Mouse (Mus musculus): ENCODE data around the gene Ttc3. TPM values are rescaled to one million over a fixed set of nuclear protein-coding genes. Genes with fewer than 3 reads are reported as not detected.

The Ttc3 gene
- polyA plus RNA-seq, 1 experiment from 2014 or later, result 291 TPM

DNA sequence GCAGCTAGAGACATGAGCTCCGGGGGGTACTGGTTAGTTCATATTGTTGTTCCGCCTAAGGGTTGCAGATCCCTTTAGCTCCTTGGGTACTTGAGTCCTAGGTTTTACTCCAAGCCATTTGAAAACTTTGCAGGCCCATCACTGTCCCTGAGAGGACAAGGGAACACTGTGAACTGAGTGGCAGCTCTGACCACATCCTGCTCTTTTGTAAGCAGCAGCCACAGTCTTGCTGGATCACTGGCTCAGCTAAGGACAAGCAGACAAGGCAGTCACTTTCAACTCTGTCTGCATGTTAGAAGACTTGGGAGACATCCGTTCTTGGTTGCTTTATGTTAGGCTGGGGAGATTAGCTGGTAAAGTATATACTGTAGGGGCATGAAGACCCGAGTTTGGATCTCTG lies 6.6 kb upstream of the Ttc3 start:
- Histone ChIP-seq H3K9me3 (no peaks in the 10 kb centered on the region), H3K4me1 (peaks cover 7% of the 10 kb centered on the region), H3K4me2 (no peak overlapping the region), H3K27ac (no peak overlapping the region), H3K9ac (no peak overlapping the region), H3K4me3 (no peak overlapping the region), H3K27me3 (no peaks in the 10 kb centered on the region), H3K36me3 (peaks cover 8% of the 10 kb centered on the region; the same call in 1 of the 2 replicates)
- ATAC-seq (ENCODE audit: insufficient number of reproducible peaks, insufficient read depth, low FRiP score, low TSS enrichment, low read depth), result no peak
- WGBS, result 86% methylated on average over 4 of the region's 4 CpGs

DNA sequence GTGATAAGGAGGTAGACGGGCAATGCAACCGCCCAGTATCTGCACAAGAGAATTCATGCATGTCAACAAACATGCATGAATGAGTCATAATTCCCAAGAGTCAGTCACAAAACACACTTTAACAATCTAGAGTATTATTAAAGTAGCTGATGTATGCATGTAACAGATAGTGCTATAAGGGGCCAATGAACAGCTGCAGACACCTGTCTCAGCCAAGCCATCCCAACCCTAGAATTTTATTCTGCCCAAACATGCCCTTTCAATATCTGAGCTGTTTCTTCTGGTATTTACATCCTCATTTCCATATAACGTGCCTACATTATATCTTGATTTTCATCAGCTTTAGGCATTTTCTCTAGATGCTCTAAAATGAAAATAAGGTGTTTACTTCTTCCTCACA lies 5.0 kb upstream of the Ttc3 start:
- WGBS, result 81% methylated on average over 3 of the region's 3 CpGs
- peaks cover 8% of the 10 kb centered on the region; the same call in 1 of the 2 replicates for H3K36me3 ChIP-seq
- H3K4me1 ChIP-seq, result peaks cover 16% of the 10 kb centered on the region
- no peaks in the 10 kb centered on the region for H3K9me3 ChIP-seq
- H3K9ac ChIP-seq, result no peak overlapping the region
- no peak overlapping the region for H3K4me2 ChIP-seq
- H3K4me3 ChIP-seq, result no peak overlapping the region
- H3K27me3 ChIP-seq, result no peaks in the 10 kb centered on the region
- no peak for ATAC-seq (ENCODE audit: insufficient number of reproducible peaks, insufficient read depth, low FRiP score, low TSS enrichment, low read depth)
- no peak overlapping the region for H3K27ac ChIP-seq

DNA sequence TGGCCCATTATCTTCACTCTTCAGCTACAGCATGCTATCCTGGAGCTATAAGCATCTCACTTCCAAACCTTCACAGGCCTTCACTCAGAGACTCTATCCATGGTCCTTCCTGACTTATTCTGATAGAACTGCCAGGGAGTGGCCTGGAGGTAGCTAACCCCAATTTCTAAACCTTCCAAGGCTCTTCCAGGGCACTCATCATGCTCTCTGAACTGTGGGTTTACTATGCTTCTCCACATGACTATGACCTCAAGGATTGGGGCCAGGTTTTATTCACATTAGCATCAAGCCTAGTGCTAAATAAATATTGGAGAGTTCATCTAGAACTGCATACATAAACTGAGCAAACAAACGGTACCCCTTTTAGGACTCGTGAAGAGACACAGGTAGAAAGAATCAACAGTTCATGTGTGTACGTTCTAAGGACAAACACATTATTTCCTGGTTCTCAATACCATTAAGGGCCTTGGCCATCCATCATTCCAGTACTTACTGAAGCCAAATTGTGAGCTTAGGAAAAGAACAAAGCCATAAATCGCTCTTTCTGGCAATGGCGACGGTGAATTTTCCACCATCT lies 734 bp upstream of the Ttc3 start:
- peaks cover 15% of the 10 kb centered on the region for H3K4me1 ChIP-seq
- peak overlapping the region; percentile 72 for H3K4me2 ChIP-seq
- H3K4me3 ChIP-seq, result peak overlapping the region; percentile 85
- no peak for ATAC-seq (ENCODE audit: insufficient number of reproducible peaks, insufficient read depth, low FRiP score, low TSS enrichment, low read depth)
- H3K36me3 ChIP-seq, result peaks cover 7% of the 10 kb centered on the region; the same call in 1 of the 2 replicates
- peak overlapping the region; percentile 93 for H3K9ac ChIP-seq
- H3K27ac ChIP-seq, result peak overlapping the region; percentile 97
- no peaks in the 10 kb centered on the region for H3K27me3 ChIP-seq
- 5% methylated on average over 6 of the region's 6 CpGs for WGBS
- H3K9me3 ChIP-seq, result no peaks in the 10 kb centered on the region

DNA sequence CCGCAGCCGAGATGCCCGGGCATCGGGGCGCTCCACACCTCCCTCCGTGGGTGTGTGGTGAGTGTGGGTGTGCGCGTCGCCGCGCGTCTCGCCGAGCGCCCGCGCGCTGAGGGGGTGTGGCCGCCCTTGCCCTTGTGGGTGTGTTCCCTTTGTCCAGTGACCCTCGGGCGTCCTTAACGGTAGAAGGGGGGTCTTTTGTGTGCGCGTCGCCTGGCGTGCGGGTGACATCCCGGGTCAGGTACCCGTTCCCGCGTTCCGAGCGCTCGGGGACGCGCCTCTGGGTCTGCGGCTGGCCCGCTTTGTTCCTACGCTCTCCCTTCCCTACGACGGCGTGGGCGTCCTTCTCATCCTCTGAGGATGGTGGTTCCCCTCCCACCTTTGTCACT lies 490 bp downstream of the Ttc3 start:
- WGBS, result under 1% methylated on average over 42 of the region's 43 CpGs
- Histone ChIP-seq H3K27ac (peak overlapping the region; percentile 97), H3K4me2 (peak overlapping the region; percentile 72), H3K9ac (peak overlapping the region; percentile 93), H3K27me3 (no peaks in the 10 kb centered on the region), H3K36me3 (no peaks in the 10 kb centered on the region; the same call in 1 of the 2 replicates), H3K4me1 (peaks cover 18% of the 10 kb centered on the region), H3K9me3 (no peaks in the 10 kb centered on the region), H3K4me3 (peak overlapping the region; percentile 85)
- ATAC-seq (ENCODE audit: insufficient number of reproducible peaks, insufficient read depth, low FRiP score, low TSS enrichment, low read depth), result peak; percentile 84

DNA sequence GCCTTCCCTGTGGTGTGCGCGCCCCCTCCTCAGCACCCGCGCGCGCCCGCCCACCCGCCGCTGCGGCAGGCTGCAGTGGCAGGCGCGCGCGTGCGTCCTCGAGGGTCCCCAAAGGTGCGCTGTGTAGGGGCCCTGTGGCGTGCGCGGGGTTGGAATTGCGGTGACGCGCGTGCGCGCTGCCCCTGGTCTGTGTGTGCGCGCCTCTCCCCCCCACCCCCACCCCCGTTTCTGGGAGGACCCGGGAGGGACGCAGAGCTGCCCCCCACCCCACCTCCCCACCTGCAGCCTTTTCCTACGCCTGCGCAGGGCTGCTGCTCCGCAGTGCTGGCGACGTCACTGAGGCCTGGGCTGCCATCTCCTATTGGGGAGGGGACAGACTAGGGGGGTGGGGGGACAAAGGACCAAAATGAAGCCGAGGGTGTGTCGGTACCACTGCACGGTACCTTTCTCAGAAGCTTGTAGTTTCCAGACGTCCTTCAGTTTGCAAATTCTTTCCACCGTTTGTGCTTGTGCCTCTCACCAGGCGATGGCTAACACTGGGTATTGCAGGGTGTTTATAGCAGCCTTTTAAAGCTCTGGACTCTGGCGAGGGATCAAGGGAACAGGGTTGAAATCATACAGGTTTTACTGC lies 998 bp downstream of the Ttc3 start, which contains the start of gene Pigp:
Gene Pigp, minus strand, starts transcription at position 542 of the 631 bp plus-strand sequence.
- H3K4me3 ChIP-seq, result peak within 1 kb of the TSS; percentile 85
- H3K9ac ChIP-seq, result peak within 1 kb of the TSS; percentile 93
- WGBS, result under 1% methylated on average over 43 of the region's 43 CpGs
- H3K4me1 ChIP-seq, result peaks cover 18% of the 10 kb centered on the region
- no peaks in the 10 kb centered on the region for H3K9me3 ChIP-seq
- H3K27me3 ChIP-seq, result no peaks in the 10 kb centered on the region
- peak within 1 kb of the TSS; percentile 72 for H3K4me2 ChIP-seq
- peak within 1 kb of the TSS; percentile 97 for H3K27ac ChIP-seq
- no peaks in the 10 kb centered on the region; the same call in 1 of the 2 replicates for H3K36me3 ChIP-seq
- ATAC-seq (ENCODE audit: insufficient number of reproducible peaks, insufficient read depth, low FRiP score, low TSS enrichment, low read depth), result peak; percentile 84

DNA sequence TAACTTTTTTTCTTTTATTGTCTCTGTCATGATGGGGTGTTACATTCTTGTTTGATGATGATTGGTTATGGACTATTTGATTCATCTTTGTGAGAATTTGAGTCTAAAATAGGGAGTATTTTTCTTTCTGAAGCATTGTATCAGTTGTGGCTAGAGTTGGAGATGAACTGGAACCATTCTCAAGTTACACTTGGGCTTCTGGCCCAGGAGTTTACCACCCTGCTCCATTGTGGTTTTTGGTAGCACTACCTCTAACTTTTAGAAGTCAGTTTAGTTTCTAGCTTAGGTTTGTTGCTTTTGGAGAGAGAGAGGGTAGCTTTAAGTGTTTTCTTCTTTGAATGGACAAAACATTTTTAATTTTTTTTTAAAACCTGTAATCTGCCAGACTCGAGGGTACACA lies 9.0 kb downstream of the Ttc3 start:
- no peaks in the 10 kb centered on the region for H3K27me3 ChIP-seq
- no peak overlapping the region for H3K9ac ChIP-seq
- peaks cover 28% of the 10 kb centered on the region; the same call in 1 of the 2 replicates for H3K4me1 ChIP-seq
- H3K36me3 ChIP-seq, result no peaks in the 10 kb centered on the region
- H3K27ac ChIP-seq, result no peak overlapping the region
- H3K4me2 ChIP-seq, result no peak overlapping the region
- ATAC-seq (ENCODE audit: insufficient number of reproducible peaks, insufficient read depth, low FRiP score, low TSS enrichment, low read depth), result no peak
- WGBS, result 70% methylated on average over 1 of the region's 1 CpGs
- H3K4me3 ChIP-seq, result no peak overlapping the region
- no peaks in the 10 kb centered on the region for H3K9me3 ChIP-seq

DNA sequence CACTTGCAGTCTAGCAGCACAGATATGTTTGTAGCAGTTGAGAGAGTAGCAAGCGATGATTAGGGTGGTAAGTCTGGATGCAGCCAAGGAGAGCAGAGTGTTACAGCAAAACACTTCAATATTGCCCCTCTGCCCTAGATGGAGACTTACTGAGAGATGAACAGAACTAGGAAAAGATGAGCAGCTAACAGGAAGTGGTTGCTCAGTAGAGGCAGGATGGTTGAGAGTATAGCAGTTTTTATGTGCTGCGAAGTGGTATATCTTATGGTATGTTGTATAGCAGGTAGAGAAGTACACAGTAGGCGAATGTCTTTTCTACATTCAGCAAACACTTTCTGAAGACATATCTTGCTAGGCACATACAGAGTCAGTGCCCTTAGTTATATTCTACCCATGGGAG lies 12.9 kb downstream of the Ttc3 start:
- H3K27ac ChIP-seq, result no peak overlapping the region
- no peaks in the 10 kb centered on the region for H3K27me3 ChIP-seq
- H3K4me3 ChIP-seq, result no peak overlapping the region
- no peak overlapping the region for H3K9ac ChIP-seq
- peaks cover 22% of the 10 kb centered on the region; the same call in 1 of the 2 replicates for H3K4me1 ChIP-seq
- no peak for ATAC-seq (ENCODE audit: insufficient number of reproducible peaks, insufficient read depth, low FRiP score, low TSS enrichment, low read depth)
- 95% methylated on average over 3 of the region's 3 CpGs for WGBS
- no peaks in the 10 kb centered on the region for H3K9me3 ChIP-seq
- no peak overlapping the region for H3K4me2 ChIP-seq
- H3K36me3 ChIP-seq, result 0 out of 2 replicates have a peak, but pooled peaks cover 3% of the 10 kb centered on the region

DNA sequence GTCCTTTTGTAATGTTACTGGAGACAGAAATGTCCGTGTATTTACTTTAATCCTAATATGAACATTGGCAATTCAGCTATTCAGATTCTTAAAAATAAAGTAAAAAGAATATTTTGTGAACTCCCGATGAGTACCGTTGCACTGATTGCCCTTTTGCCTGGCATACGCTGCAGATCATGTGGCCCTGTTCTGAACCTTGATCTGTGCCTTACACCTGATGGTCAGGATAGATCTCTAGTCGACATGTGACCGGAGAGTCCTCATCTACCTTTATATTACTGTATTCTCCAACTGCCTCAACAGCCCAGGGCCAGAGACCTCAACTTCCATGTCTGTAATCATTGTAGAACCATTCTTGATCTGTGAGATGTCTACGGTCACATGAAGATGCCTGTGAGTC lies 17.3 kb downstream of the Ttc3 start:
- 0 out of 2 replicates have a peak, but pooled peaks cover 3% of the 10 kb centered on the region for H3K36me3 ChIP-seq
- no peak overlapping the region for H3K27ac ChIP-seq
- H3K9me3 ChIP-seq, result no peaks in the 10 kb centered on the region
- H3K4me3 ChIP-seq, result no peak overlapping the region
- 93% methylated on average over 7 of the region's 7 CpGs for WGBS
- H3K4me2 ChIP-seq, result no peak overlapping the region
- 0 out of 2 replicates have a peak, but pooled peaks cover 7% of the 10 kb centered on the region for H3K4me1 ChIP-seq
- no peak for ATAC-seq (ENCODE audit: insufficient number of reproducible peaks, insufficient read depth, low FRiP score, low TSS enrichment, low read depth)
- H3K27me3 ChIP-seq, result no peaks in the 10 kb centered on the region
- H3K9ac ChIP-seq, result no peak overlapping the region

DNA sequence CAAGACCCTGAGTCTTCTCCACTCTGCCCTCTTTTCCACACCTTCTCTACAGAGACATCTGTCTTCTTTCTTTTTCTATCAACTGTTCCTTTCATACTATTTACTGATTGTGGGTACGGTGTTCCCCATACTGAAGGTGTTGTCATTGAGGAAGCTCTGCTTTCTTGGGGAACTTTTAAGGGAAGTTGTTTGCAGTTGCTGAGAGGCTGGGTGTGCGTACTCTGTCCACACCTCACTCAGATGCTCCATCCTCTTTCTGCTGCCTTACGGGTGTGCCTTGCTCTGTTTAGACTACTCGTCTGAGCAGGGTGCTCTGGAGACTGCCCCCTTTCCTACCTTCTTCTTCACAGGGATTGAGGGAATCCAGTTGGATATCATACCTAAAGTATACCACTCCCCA lies 21.9 kb downstream of the Ttc3 start:
- Histone ChIP-seq H3K36me3 (peaks cover 19% of the 10 kb centered on the region), H3K4me1 (peaks cover 8% of the 10 kb centered on the region; the same call in 1 of the 2 replicates), H3K4me3 (no peak overlapping the region), H3K4me2 (no peak overlapping the region), H3K9me3 (no peaks in the 10 kb centered on the region), H3K27ac (no peak overlapping the region), H3K9ac (no peak overlapping the region), H3K27me3 (no peaks in the 10 kb centered on the region)
- ATAC-seq (ENCODE audit: insufficient number of reproducible peaks, insufficient read depth, low FRiP score, low TSS enrichment, low read depth), result no peak
- 89% methylated on average over 4 of the region's 4 CpGs for WGBS

DNA sequence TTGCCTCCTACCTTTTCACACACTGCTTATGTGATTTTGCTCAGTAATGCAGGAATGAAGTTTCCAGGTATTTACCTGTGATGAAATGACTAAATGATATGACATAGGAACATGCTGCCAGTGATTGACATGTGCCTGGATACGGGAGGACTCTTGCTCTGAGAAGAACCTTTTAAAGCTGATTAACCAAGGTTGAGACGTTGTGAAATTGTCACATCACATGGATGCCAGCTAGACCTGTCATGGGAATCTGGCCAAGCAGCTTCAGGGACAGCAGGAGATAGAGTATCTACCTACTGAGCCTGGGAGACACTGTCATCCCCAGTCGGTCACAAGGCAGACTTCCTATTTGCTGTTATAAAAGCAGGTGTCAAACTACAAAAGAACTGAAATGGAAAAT lies 24.6 kb downstream of the Ttc3 start:
- no peak overlapping the region for H3K4me3 ChIP-seq
- no peak overlapping the region for H3K4me2 ChIP-seq
- H3K27ac ChIP-seq, result no peak overlapping the region
- no peaks in the 10 kb centered on the region for H3K9me3 ChIP-seq
- H3K27me3 ChIP-seq, result no peaks in the 10 kb centered on the region
- ATAC-seq (ENCODE audit: insufficient number of reproducible peaks, insufficient read depth, low FRiP score, low TSS enrichment, low read depth), result no peak
- WGBS, result 72% methylated on average over 3 of the region's 3 CpGs
- H3K9ac ChIP-seq, result no peak overlapping the region
- H3K36me3 ChIP-seq, result peaks cover 25% of the 10 kb centered on the region
- H3K4me1 ChIP-seq, result peaks cover 8% of the 10 kb centered on the region; the same call in 1 of the 2 replicates

DNA sequence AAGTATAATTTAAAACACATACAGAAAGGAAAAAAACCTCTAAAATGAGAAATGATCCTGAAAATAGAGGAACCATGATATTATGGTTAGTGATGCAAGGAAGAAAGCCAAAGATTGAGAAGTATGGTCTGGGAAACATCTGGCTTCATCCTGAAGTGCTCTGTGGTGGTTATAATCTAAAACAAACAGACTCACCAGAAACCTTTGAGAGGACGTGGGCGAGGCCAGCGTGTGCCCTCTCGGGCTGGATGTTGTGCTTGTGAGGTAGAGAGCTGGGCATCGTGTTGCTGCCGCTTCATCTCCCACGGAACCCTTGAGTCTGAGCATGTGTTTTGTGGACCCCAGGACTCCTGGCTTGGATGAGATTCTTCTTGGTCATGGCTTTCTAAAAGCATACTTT lies 26.2 kb downstream of the Ttc3 start:
- H3K27ac ChIP-seq, result no peak overlapping the region
- no peak overlapping the region for H3K4me2 ChIP-seq
- H3K27me3 ChIP-seq, result no peaks in the 10 kb centered on the region
- no peaks in the 10 kb centered on the region for H3K9me3 ChIP-seq
- no peak overlapping the region for H3K4me3 ChIP-seq
- no peak overlapping the region for H3K9ac ChIP-seq
- H3K36me3 ChIP-seq, result peaks cover 25% of the 10 kb centered on the region
- peaks cover 17% of the 10 kb centered on the region; the same call in 1 of the 2 replicates for H3K4me1 ChIP-seq
- ATAC-seq (ENCODE audit: insufficient number of reproducible peaks, insufficient read depth, low FRiP score, low TSS enrichment, low read depth), result no peak
- 69% methylated on average over 7 of the region's 7 CpGs for WGBS

DNA sequence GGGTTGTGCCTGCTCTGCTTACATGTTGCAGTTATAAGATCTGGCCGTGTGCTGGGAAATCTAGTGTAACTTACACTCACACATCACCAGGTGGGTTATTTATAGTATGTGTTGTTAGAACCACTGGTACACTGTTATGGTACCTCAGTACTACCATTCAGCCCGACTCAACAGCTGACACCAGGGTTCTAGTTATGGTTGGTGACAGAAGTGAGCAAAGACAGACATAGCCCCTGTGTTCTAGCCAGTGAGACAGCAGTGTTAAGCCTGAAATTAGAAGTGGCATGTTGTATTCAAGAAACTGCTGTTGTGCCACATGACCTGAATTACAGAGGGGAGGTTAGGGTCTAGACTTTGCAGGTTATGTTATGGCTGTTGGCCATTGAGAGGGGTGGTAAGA lies 28.7 kb downstream of the Ttc3 start:
- Histone ChIP-seq H3K27ac (no peak overlapping the region), H3K36me3 (peaks cover 33% of the 10 kb centered on the region), H3K27me3 (no peaks in the 10 kb centered on the region), H3K9ac (no peak overlapping the region), H3K4me2 (no peak overlapping the region), H3K4me1 (peaks cover 17% of the 10 kb centered on the region; the same call in 1 of the 2 replicates), H3K9me3 (no peaks in the 10 kb centered on the region), H3K4me3 (no peak overlapping the region)
- WGBS, result 82% methylated on average over 2 of the region's 2 CpGs
- no peak for ATAC-seq (ENCODE audit: insufficient number of reproducible peaks, insufficient read depth, low FRiP score, low TSS enrichment, low read depth)
